Mouse (Mus musculus): ENCODE measurements around the gene Ganab.

Ganab gene

GRCm38 (mm10) chr19:8908531-8908930 lies 10.7 kb downstream of the Ganab start:
- CTCF ChIA-PET, result interaction anchor here in 1 of 4 experiments (0.6 kb wide), 1 partner anchor 38 kb away, joined by 9 read pairs; no protein-coding TSS in a partner anchor
- POLR2A ChIA-PET, result interaction anchor here in 2 of 4 experiments (0.8 to 4.7 kb wide), 14 partner anchors 9 to 61 kb away, joined by 3 to 26 read pairs (median 5); partner anchors contain the start of genes 1810009A15Rik (in 2 of the 2), B3gat3 (in 2 of the 2), Gm49416 (in 2 of the 2) and Eef1g (in 1 of the 2)

- ChIA-PET CTCF (interaction anchor here in 1 of 4 experiments (0.6 kb wide), 1 partner anchor 55 kb away, joined by 3 read pairs; the partner anchor contains the start of gene Eef1g), POLR2A (interaction anchor here in 3 of 4 experiments (0.6 to 4.7 kb wide), 19 partner anchors 9 to 189 kb away, joined by 3 to 26 read pairs (median 5); partner anchors contain the start of genes 1810009A15Rik (in 2 of the 3), Eef1g (in 2 of the 3), Gm49416 (in 2 of the 3) and Tut1 (in 2 of the 3))
Measured at GRCm38 (mm10) chr19:8911810-8912209, 13.9 kb downstream of the Ganab start.

GRCm38 (mm10) chr19:8914212-8914611 lies 16.3 kb downstream of the Ganab start:
- CTCF ChIA-PET, result no interaction called here
- POLR2A ChIA-PET, result interaction anchor here in 2 of 4 experiments (0.8 to 2.9 kb wide), 20 partner anchors 10 to 191 kb away, joined by 3 to 12 read pairs (median 4); partner anchors contain the start of genes 1810009A15Rik (in 2 of the 2), Eef1g (in 2 of the 2), Ganab (in 2 of the 2) and Gm49416 (in 2 of the 2)

- CTCF ChIA-PET, result interaction anchor here in 1 of 4 experiments (0.6 kb wide), 1 partner anchor 1641 kb away, joined by 3 read pairs; no protein-coding TSS in a partner anchor
Measured at GRCm38 (mm10) chr19:8919000-8919399, 21.1 kb downstream of the Ganab start.

GRCm38 (mm10) chr19:8919684-8920072 lies 21.8 kb downstream of the Ganab start:
- ChIA-PET POLR2A (interaction anchor here (0.7 to 16.7 kb wide), 87 partner anchors 8 to 206 kb away, joined by 3 to 191 read pairs (median 7); partner anchors contain the start of genes 1810009A15Rik (in 4 of the 4), Gm49416 (in 4 of the 4), Eef1g (in 3 of the 4) and Ganab (in 3 of the 4)), CTCF (interaction anchor here in 2 of 4 experiments (0.8 to 1.0 kb wide), 2 partner anchors 89 to 201 kb away, joined by 3 read pairs; no protein-coding TSS in a partner anchor)

More at GRCm38 (mm10) chr19:8919000-8919399, 21.1 kb downstream of the Ganab start:
- POLR2A ChIA-PET, result interaction anchor here in 3 of 4 experiments (0.8 to 16.7 kb wide), 53 partner anchors 9 to 206 kb away, joined by 3 to 191 read pairs (median 9); partner anchors contain the start of genes 1810009A15Rik (in 3 of the 3), Eef1g (in 3 of the 3), Gm49416 (in 3 of the 3) and Tmem179b (in 3 of the 3)

GRCm38 (mm10) chr19:8920073-8920736 lies 22.3 kb downstream of the Ganab start, which contains the start of gene B3gat3:
Gene B3gat3, plus strand, starts transcription at chr19:8920374.
- CTCF ChIA-PET, result interaction anchor here in 3 of 4 experiments (0.8 to 1.2 kb wide), 4 partner anchors 9 to 202 kb away, joined by 3 read pairs; partner anchors contain the start of genes Eml3 (in 1 of the 3) and Rom1 (in 1 of the 3)
- POLR2A ChIA-PET, result interaction anchor here (0.6 to 16.7 kb wide), 100 partner anchors 8 to 1438 kb away, joined by 3 to 191 read pairs (median 6); partner anchors contain the start of genes 1810009A15Rik (in 4 of the 4), Gm49416 (in 4 of the 4), Eef1g (in 3 of the 4) and Ganab (in 3 of the 4)

GRCm38 (mm10) chr19:8920836-8921291 lies 23.0 kb downstream of the Ganab start:
- ChIA-PET CTCF (interaction anchor here in 3 of 4 experiments (0.7 to 1.2 kb wide), 5 partner anchors 9 to 203 kb away, joined by 3 to 9 read pairs (median 3); partner anchors contain the start of genes Eml3 (in 1 of the 3) and Rom1 (in 1 of the 3)), POLR2A (interaction anchor here (0.6 to 16.7 kb wide), 86 partner anchors 8 to 1438 kb away, joined by 3 to 191 read pairs (median 6); partner anchors contain the start of genes 1810009A15Rik (in 4 of the 4), Gm49416 (in 4 of the 4), Eef1g (in 3 of the 4) and Eml3 (in 3 of the 4))

GRCm38 (mm10) chr19:8921741-8922140 lies 23.9 kb downstream of the Ganab start:
- ChIA-PET CTCF (interaction anchor here in 2 of 4 experiments (0.7 to 1.2 kb wide), 4 partner anchors 18 to 1288 kb away, joined by 3 to 9 read pairs (median 4); no protein-coding TSS in a partner anchor), POLR2A (interaction anchor here (0.6 to 16.7 kb wide), 43 partner anchors 8 to 206 kb away, joined by 3 to 191 read pairs (median 8); partner anchors contain the start of genes Eef1g (in 3 of the 4), 1810009A15Rik (in 2 of the 4), Eml3 (in 2 of the 4) and Ganab (in 2 of the 4))

- POLR2A ChIA-PET, result interaction anchor here (0.5 to 16.7 kb wide), 15 partner anchors 8 to 199 kb away, joined by 3 to 191 read pairs (median 6); partner anchors contain the start of genes Mta2 (in 3 of the 4), 1810009A15Rik (in 2 of the 4), Gm49416 (in 2 of the 4) and Tut1 (in 2 of the 4)
- CTCF ChIA-PET, result no interaction called here
Measured at GRCm38 (mm10) chr19:8926766-8927165, 28.9 kb downstream of the Ganab start.

- ChIA-PET CTCF (no interaction called here), POLR2A (interaction anchor here in 3 of 4 experiments (0.6 to 16.7 kb wide), 12 partner anchors 9 to 1597 kb away, joined by 3 to 191 read pairs (median 8); partner anchors contain the start of genes Mta2 (in 2 of the 3), 1810009A15Rik (in 1 of the 3), Cpsf7 (in 1 of the 3) and Ganab (in 1 of the 3))
Measured at GRCm38 (mm10) chr19:8927891-8928525, 30.1 kb downstream of the Ganab start.

- ChIA-PET CTCF (interaction anchor here in 1 of 4 experiments (1.0 to 1.5 kb wide), 2 partner anchors 8 to 13 kb away, joined by 3 to 5 read pairs; partner anchors contain the start of gene Mta2), POLR2A (interaction anchor here (0.6 to 16.7 kb wide), 36 partner anchors 8 to 1596 kb away, joined by 3 to 191 read pairs (median 4); partner anchors contain the start of genes Mta2 (in 3 of the 4), 1810009A15Rik (in 2 of the 4), B3gat3 (in 2 of the 4) and Eef1g (in 2 of the 4))
Measured at GRCm38 (mm10) chr19:8928689-8929223, 30.9 kb downstream of the Ganab start.

GRCm38 (mm10) chr19:8929224-8930088 lies 31.6 kb downstream of the Ganab start, which contains the start of the genes Rom1 and Eml3:
Gene Rom1, minus strand, starts transcription at chr19:8929356.
Gene Eml3, plus strand, starts transcription at chr19:8929552.
- CTCF ChIA-PET, result interaction anchor here in 2 of 4 experiments (0.6 to 1.5 kb wide), 3 partner anchors 9 to 12 kb away, joined by 3 to 5 read pairs (median 3); partner anchors contain the start of gene Mta2 (in 1 of the 2)
- POLR2A ChIA-PET, result interaction anchor here (0.6 to 16.7 kb wide), 44 partner anchors 8 to 213 kb away, joined by 3 to 191 read pairs (median 4); partner anchors contain the start of genes 1810009A15Rik (in 3 of the 4), Gm49416 (in 3 of the 4), Mta2 (in 3 of the 4) and B3gat3 (in 2 of the 4)

GRCm38 (mm10) chr19:8930117-8930516 lies 32.2 kb downstream of the Ganab start:
- ChIA-PET POLR2A (interaction anchor here (0.6 to 16.7 kb wide), 38 partner anchors 10 to 1196 kb away, joined by 3 to 191 read pairs (median 5); partner anchors contain the start of genes Mta2 (in 3 of the 4), 1810009A15Rik (in 2 of the 4), B3gat3 (in 2 of the 4) and Eef1g (in 2 of the 4)), CTCF (interaction anchor here in 1 of 4 experiments (1.5 kb wide), 1 partner anchor 9 kb away, joined by 3 read pairs; no protein-coding TSS in a partner anchor)

GRCm38 (mm10) chr19:8930771-8931170 lies 32.9 kb downstream of the Ganab start:
- ChIA-PET CTCF (interaction anchor here in 1 of 4 experiments (0.5 kb wide), 1 partner anchor 28 kb away, joined by 4 read pairs; no protein-coding TSS in a partner anchor), POLR2A (interaction anchor here (0.6 to 16.7 kb wide), 35 partner anchors 9 to 1196 kb away, joined by 3 to 191 read pairs (median 4); partner anchors contain the start of genes Mta2 (in 3 of the 4), 1810009A15Rik (in 2 of the 4), B3gat3 (in 2 of the 4) and Eef1g (in 2 of the 4))

GRCm38 (mm10) chr19:8936736-8937135 lies 38.9 kb downstream of the Ganab start:
- POLR2A ChIA-PET, result interaction anchor here in 3 of 4 experiments (0.6 to 2.8 kb wide), 20 partner anchors 9 to 1097 kb away, joined by 3 to 18 read pairs (median 4); partner anchors contain the start of genes 1810009A15Rik (in 2 of the 3), Eef1g (in 2 of the 3), Gm49416 (in 2 of the 3) and Tut1 (in 2 of the 3)
- CTCF ChIA-PET, result interaction anchor here in 1 of 4 experiments (0.6 to 1.1 kb wide), 2 partner anchors 9 to 146 kb away, joined by 3 read pairs; no protein-coding TSS in a partner anchor
